Mouse (Mus musculus): Measurements from ENCODE around the gene Ccr1l1. TPM values are rescaled to one million over a fixed set of nuclear protein-coding genes. Genes with fewer than 3 reads are reported as not detected.

The Ccr1l1 gene
- polyA plus RNA-seq, 1 experiment: not detected

- Histone ChIP-seq H3K4me1 (replicated peaks; ENCODE audit: control insufficient read depth, insufficient read depth, low read length) (no peaks in the 10 kb centered on the region), H3K27ac (ENCODE audit: control insufficient read depth, insufficient read depth, low read length) (no peak overlapping the region), H3K36me3 (ENCODE audit: control insufficient read depth, insufficient read depth, low read length) (no peaks in the 10 kb centered on the region), H3K27me3 (ENCODE audit: control insufficient read depth, insufficient read depth, low read length) (no peaks in the 10 kb centered on the region), H3K4me3 (ENCODE audit: control insufficient read depth, insufficient read depth, low read length) (no peak overlapping the region)
- WGBS: 75% methylated on average over 2 of the region's 2 CpGs
- no peak for TF ChIP-seq CTCF (IDR thresholded peaks at IDR 0.05; ENCODE audit: borderline replicate concordance, control insufficient read depth, extremely low read depth, insufficient read depth, low read length, poor library complexity)
- TF ChIP-seq POLR2A (IDR thresholded peaks at IDR 0.05; ENCODE audit: control insufficient read depth, extremely low read depth, insufficient read depth, low read length, poor library complexity): no peak
- no peak for DNase-seq
These were observed 34.5 kb upstream of the Ccr1l1 start for GRCm38 (mm10) chr9:124012691-124013090.

GRCm38 (mm10) chr9:123999784-124000183, 21.6 kb upstream of the Ccr1l1 start:
- WGBS: 83% methylated on average over 2 of the region's 2 CpGs
- Histone ChIP-seq H3K36me3 (ENCODE audit: control insufficient read depth, insufficient read depth, low read length) (no peaks in the 10 kb centered on the region), H3K27ac (ENCODE audit: control insufficient read depth, insufficient read depth, low read length) (no peak overlapping the region), H3K27me3 (ENCODE audit: control insufficient read depth, insufficient read depth, low read length) (no peaks in the 10 kb centered on the region), H3K4me3 (ENCODE audit: control insufficient read depth, insufficient read depth, low read length) (no peak overlapping the region), H3K4me1 (replicated peaks; ENCODE audit: control insufficient read depth, insufficient read depth, low read length) (no peaks in the 10 kb centered on the region)
- no peak for DNase-seq
- TF ChIP-seq POLR2A (IDR thresholded peaks at IDR 0.05; ENCODE audit: control insufficient read depth, extremely low read depth, insufficient read depth, low read length, poor library complexity): no peak
- no peak for TF ChIP-seq CTCF (IDR thresholded peaks at IDR 0.05; ENCODE audit: borderline replicate concordance, control insufficient read depth, extremely low read depth, insufficient read depth, low read length, poor library complexity)

- Histone ChIP-seq H3K36me3 (ENCODE audit: control insufficient read depth, insufficient read depth, low read length) (no peaks in the 10 kb centered on the region), H3K27ac (ENCODE audit: control insufficient read depth, insufficient read depth, low read length) (no peak overlapping the region), H3K4me1 (replicated peaks; ENCODE audit: control insufficient read depth, insufficient read depth, low read length) (no peaks in the 10 kb centered on the region), H3K27me3 (ENCODE audit: control insufficient read depth, insufficient read depth, low read length) (no peaks in the 10 kb centered on the region), H3K4me3 (ENCODE audit: control insufficient read depth, insufficient read depth, low read length) (no peak overlapping the region)
- TF ChIP-seq CTCF (IDR thresholded peaks at IDR 0.05; ENCODE audit: borderline replicate concordance, control insufficient read depth, extremely low read depth, insufficient read depth, low read length, poor library complexity) (no peak), POLR2A (IDR thresholded peaks at IDR 0.05; ENCODE audit: control insufficient read depth, extremely low read depth, insufficient read depth, low read length, poor library complexity) (no peak)
- DNase-seq: no peak
- 33% methylated on average over 3 of the region's 3 CpGs for WGBS
These were observed 19.5 kb upstream of the Ccr1l1 start for GRCm38 (mm10) chr9:123997719-123998118.

- H3K27ac ChIP-seq (ENCODE audit: control insufficient read depth, insufficient read depth, low read length): no peak overlapping the region
- WGBS: 18% methylated on average over 1 of the region's 1 CpGs
- no peak for TF ChIP-seq POLR2A (IDR thresholded peaks at IDR 0.05; ENCODE audit: control insufficient read depth, extremely low read depth, insufficient read depth, low read length, poor library complexity)
- TF ChIP-seq CTCF (IDR thresholded peaks at IDR 0.05; ENCODE audit: borderline replicate concordance, control insufficient read depth, extremely low read depth, insufficient read depth, low read length, poor library complexity): no peak
- DNase-seq: no peak
- H3K4me3 ChIP-seq (ENCODE audit: control insufficient read depth, insufficient read depth, low read length): no peak overlapping the region
- no peaks in the 10 kb centered on the region for H3K36me3 ChIP-seq (ENCODE audit: control insufficient read depth, insufficient read depth, low read length)
- no peaks in the 10 kb centered on the region for H3K27me3 ChIP-seq (ENCODE audit: control insufficient read depth, insufficient read depth, low read length)
- H3K4me1 ChIP-seq (replicated peaks; ENCODE audit: control insufficient read depth, insufficient read depth, low read length): no peaks in the 10 kb centered on the region
These were observed 13.2 kb upstream of the Ccr1l1 start for GRCm38 (mm10) chr9:123991312-123991906.

- H3K4me1 ChIP-seq (replicated peaks; ENCODE audit: control insufficient read depth, insufficient read depth, low read length): no peaks in the 10 kb centered on the region
These were observed 11.5 kb upstream of the Ccr1l1 start for GRCm38 (mm10) chr9:123989671-123990070.

GRCm38 (mm10) chr9:123986217-123986616, 8.0 kb upstream of the Ccr1l1 start:
- Histone ChIP-seq H3K27ac (ENCODE audit: control insufficient read depth, insufficient read depth, low read length) (no peak overlapping the region), H3K4me3 (ENCODE audit: control insufficient read depth, insufficient read depth, low read length) (no peak overlapping the region), H3K4me1 (replicated peaks; ENCODE audit: control insufficient read depth, insufficient read depth, low read length) (no peaks in the 10 kb centered on the region), H3K27me3 (ENCODE audit: control insufficient read depth, insufficient read depth, low read length) (no peaks in the 10 kb centered on the region), H3K36me3 (ENCODE audit: control insufficient read depth, insufficient read depth, low read length) (no peaks in the 10 kb centered on the region)
- 52% methylated on average over 2 of the region's 2 CpGs for whole genome bisulfite sequencing
- DNase-seq: peak; percentile 23
- no peak for TF ChIP-seq POLR2A (IDR thresholded peaks at IDR 0.05; ENCODE audit: control insufficient read depth, extremely low read depth, insufficient read depth, low read length, poor library complexity)
- no peak for TF ChIP-seq CTCF (IDR thresholded peaks at IDR 0.05; ENCODE audit: borderline replicate concordance, control insufficient read depth, extremely low read depth, insufficient read depth, low read length, poor library complexity)

More at GRCm38 (mm10) chr9:123989671-123990070, 11.5 kb upstream of the Ccr1l1 start:
- TF ChIP-seq POLR2A (IDR thresholded peaks at IDR 0.05; ENCODE audit: control insufficient read depth, extremely low read depth, insufficient read depth, low read length, poor library complexity) (no peak), CTCF (IDR thresholded peaks at IDR 0.05; ENCODE audit: borderline replicate concordance, control insufficient read depth, extremely low read depth, insufficient read depth, low read length, poor library complexity) (no peak)
- no peak overlapping the region for H3K4me3 ChIP-seq (ENCODE audit: control insufficient read depth, insufficient read depth, low read length)
- H3K27ac ChIP-seq (ENCODE audit: control insufficient read depth, insufficient read depth, low read length): no peak overlapping the region
- H3K36me3 ChIP-seq (ENCODE audit: control insufficient read depth, insufficient read depth, low read length): no peaks in the 10 kb centered on the region
- H3K27me3 ChIP-seq (ENCODE audit: control insufficient read depth, insufficient read depth, low read length): no peaks in the 10 kb centered on the region
- no peak for DNase-seq
- 12% methylated on average over 3 of the region's 3 CpGs for WGBS

GRCm38 (mm10) chr9:123984943-123985342, 6.7 kb upstream of the Ccr1l1 start:
- H3K4me3 ChIP-seq (ENCODE audit: control insufficient read depth, insufficient read depth, low read length): no peak overlapping the region
- H3K27ac ChIP-seq (ENCODE audit: control insufficient read depth, insufficient read depth, low read length): no peak overlapping the region
- no peaks in the 10 kb centered on the region for H3K27me3 ChIP-seq (ENCODE audit: control insufficient read depth, insufficient read depth, low read length)
- TF ChIP-seq POLR2A (IDR thresholded peaks at IDR 0.05; ENCODE audit: control insufficient read depth, extremely low read depth, insufficient read depth, low read length, poor library complexity) (no peak), CTCF (IDR thresholded peaks at IDR 0.05; ENCODE audit: borderline replicate concordance, control insufficient read depth, extremely low read depth, insufficient read depth, low read length, poor library complexity) (no peak)
- H3K36me3 ChIP-seq (ENCODE audit: control insufficient read depth, insufficient read depth, low read length): no peaks in the 10 kb centered on the region
- no peak for DNase-seq
- no peaks in the 10 kb centered on the region for H3K4me1 ChIP-seq (replicated peaks; ENCODE audit: control insufficient read depth, insufficient read depth, low read length)

All from thymus, adult 2 months (tissue).